Mouse (Mus musculus) layer of hippocampus, postnatal 14 days (tissue): ENCODE measurements around the gene Fam243. TPM values are rescaled to one million over a fixed set of nuclear protein-coding genes. Genes with fewer than 3 reads are reported as not detected.

ENCODE experiments used
- DNase-seq, 2 experiments: peaks; one replicate each; pipeline ENCODE4 v3.0.0; 2021 to 2022; ENCODE audit warnings: low spot score in 2 of 2, mixed read lengths in 1 of 2
- total RNA-seq, 2 experiments: library from RNA; stranded (reverse); gene quantifications; 2 replicates each; pipeline ENCODE4 v1.2.3; 2021

Fam243 gene
- total RNA-seq, 2 experiments from 2014 or later, result not detected

- DNase-seq, result no peak
Measured at GRCm38 (mm10) chr16:92320361-92320760, 880 bp downstream of the Fam243 start.

- no peak for DNase-seq
Measured at GRCm38 (mm10) chr16:92319353-92320109, 1.7 kb downstream of the Fam243 start.

- DNase-seq, result no peak
Measured at GRCm38 (mm10) chr16:92316049-92316738, 5.0 kb downstream of the Fam243 start.

GRCm38 (mm10) chr16:92313953-92314741 lies 7.1 kb downstream of the Fam243 start:
- peak; percentile 45 to 46 for DNase-seq

- no peak for DNase-seq
Measured at GRCm38 (mm10) chr16:92309126-92309525, 12.1 kb downstream of the Fam243 start.

GRCm38 (mm10) chr16:92307947-92308346 lies 13.3 kb downstream of the Fam243 start:
- no peak for DNase-seq

- no peak for DNase-seq
Measured at GRCm38 (mm10) chr16:92305519-92305918, 15.7 kb downstream of the Fam243 start.

GRCm38 (mm10) chr16:92302506-92302905 lies 18.7 kb downstream of the Fam243 start:
- DNase-seq, result no peak

GRCm38 (mm10) chr16:92301989-92302388 lies 19.3 kb downstream of the Fam243 start:
- no peak for DNase-seq

- no peak for DNase-seq
Measured at GRCm38 (mm10) chr16:92301412-92301806, 19.8 kb downstream of the Fam243 start.

GRCm38 (mm10) chr16:92300649-92301411 lies 20.4 kb downstream of the Fam243 start, which contains the start of gene Smim11:
Smim11 (plus strand) TSS chr16:92301286.
- DNase-seq, result peak; percentile 91 to 98

- DNase-seq, result no peak
Measured at GRCm38 (mm10) chr16:92295328-92295727, 25.9 kb downstream of the Fam243 start.

GRCm38 (mm10) chr16:92294267-92294970 lies 26.8 kb downstream of the Fam243 start:
- no peak for DNase-seq

GRCm38 (mm10) chr16:92292101-92292500 lies 29.1 kb downstream of the Fam243 start, which contains the start of gene Kcne2:
Kcne2 (plus strand) TSS chr16:92292389.
- DNase-seq, result no peak

- DNase-seq, result no peak
Measured at GRCm38 (mm10) chr16:92290045-92290444, 31.2 kb downstream of the Fam243 start.

- peak in 1 of 2 experiments; percentile 28 for DNase-seq
Measured at GRCm38 (mm10) chr16:92288778-92289177, 32.5 kb downstream of the Fam243 start.

GRCm38 (mm10) chr16:92286609-92287008 lies 34.6 kb downstream of the Fam243 start:
- peak; percentile 86 to 89 for DNase-seq

GRCm38 (mm10) chr16:92285068-92285467 lies 36.2 kb downstream of the Fam243 start:
- DNase-seq, result no peak

GRCm38 (mm10) chr16:92282671-92283070 lies 38.6 kb downstream of the Fam243 start:
- DNase-seq, result no peak

- no peak for DNase-seq
Measured at GRCm38 (mm10) chr16:92275526-92275925, 45.7 kb downstream of the Fam243 start.
